Mouse (Mus musculus) c-Kit-positive CD71-positive TER-119-negative erythroid progenitor cells, embryonic 14.5 days (primary cell): ENCODE results near the gene St3gal6.

Experiments used
- DNase-seq: peaks from one replicate; pipeline ENCODE4 v3.0.0-alpha.2; 2013; ENCODE audit warnings: low read depth

St3gal6 gene

DNA sequence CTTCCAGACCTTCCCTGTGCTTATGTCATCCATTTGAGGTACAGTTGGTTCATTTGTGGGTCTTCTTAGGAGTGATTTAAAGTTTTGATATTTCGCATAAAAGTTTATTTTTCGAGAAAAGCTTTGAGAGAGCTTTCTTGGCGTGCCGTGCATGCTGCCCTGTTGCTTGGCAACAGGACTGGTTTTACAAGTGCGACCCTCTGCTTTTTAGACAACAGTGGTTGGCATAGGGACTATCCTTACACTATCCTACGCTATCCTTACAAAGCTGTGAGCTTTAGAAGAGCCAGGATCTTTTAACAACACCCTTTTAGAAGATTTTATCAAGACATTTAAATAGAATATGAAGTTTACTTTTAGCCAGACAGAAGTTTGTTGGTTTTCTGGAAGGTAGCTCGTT is 93.8 kb downstream of the St3gal6 start:
- no peak for DNase-seq

DNA sequence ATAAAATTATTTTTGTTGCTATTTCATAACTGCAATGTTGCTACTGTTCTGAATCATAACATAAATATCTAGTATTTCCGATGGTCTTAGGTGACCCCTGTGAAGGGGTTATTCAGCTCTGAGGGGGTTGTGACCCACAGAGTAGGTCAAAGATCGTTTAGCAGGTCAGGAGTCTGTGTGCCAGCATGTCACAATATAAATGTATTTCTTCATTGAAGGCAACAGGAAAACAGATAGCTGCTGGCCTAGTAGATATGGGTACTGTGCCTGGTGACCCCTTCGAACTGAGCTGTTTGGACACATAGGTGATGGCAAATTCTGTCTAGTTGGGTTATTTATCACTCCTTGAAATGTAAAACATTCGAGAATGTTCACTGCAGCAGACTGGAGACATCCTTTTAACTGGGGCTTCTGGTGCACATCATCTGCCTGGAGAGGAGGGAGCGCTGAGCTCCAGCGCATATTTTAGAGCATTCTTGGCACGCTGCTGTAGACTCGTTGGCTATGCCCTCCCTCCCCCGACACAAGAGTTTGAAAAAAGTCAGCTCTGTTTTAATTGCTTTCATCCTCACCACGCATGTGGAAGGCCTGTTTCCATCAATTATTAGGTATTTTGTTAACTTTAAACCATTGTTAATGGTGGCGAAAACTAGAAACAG is 102.2 kb downstream of the St3gal6 start:
- no peak for DNase-seq
